Mouse (Mus musculus): ENCODE measurements around the gene Pheta1. TPM values are rescaled to one million over a fixed set of nuclear protein-coding genes. Genes with fewer than 3 reads are reported as not detected.

The Pheta1 gene
- total RNA-seq, 2 experiments from 2014 or later, result 10.3 to 12.6 TPM

- intact Hi-C loops (cut with DNase I), result no loop called here
- no peak for DNase-seq (ENCODE audit: low spot score in 2 of 2)
These were observed 22.0 kb downstream of the Pheta1 start for GRCm38 (mm10) chr5:121870832-121871231.

DNA sequence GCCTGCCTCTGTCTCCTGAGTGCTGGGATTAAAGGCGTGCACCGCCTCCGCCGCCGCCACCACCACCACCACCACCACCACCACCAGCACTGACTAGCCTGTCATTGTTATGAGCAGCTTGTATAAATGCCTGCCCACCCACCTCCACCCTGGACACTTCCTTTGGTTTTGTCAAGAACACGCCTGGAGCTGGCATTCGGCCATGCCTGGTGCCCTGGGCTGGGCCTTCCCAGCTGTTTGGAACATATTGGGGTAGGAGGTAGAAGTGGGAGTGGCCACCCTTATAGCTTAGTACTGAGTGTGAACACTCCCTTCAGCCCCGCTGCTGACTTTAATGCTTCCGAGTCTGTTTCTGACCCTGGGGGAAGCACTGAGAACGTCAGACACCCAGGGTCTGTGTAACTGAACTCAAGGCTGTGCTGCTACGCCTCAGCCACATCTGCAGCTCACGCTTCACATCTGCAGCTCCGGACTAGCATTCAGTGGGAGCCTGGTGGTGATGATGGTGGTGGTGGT lies 22.8 kb downstream of the Pheta1 start:
- intact Hi-C loops (cut with DNase I), result loop anchor here (1.0 to 2.0 kb wide), 2 partner anchors 188 to 217 kb away; no protein-coding TSS in a partner anchor
- no peak for DNase-seq (ENCODE audit: low spot score in 2 of 2)

DNA sequence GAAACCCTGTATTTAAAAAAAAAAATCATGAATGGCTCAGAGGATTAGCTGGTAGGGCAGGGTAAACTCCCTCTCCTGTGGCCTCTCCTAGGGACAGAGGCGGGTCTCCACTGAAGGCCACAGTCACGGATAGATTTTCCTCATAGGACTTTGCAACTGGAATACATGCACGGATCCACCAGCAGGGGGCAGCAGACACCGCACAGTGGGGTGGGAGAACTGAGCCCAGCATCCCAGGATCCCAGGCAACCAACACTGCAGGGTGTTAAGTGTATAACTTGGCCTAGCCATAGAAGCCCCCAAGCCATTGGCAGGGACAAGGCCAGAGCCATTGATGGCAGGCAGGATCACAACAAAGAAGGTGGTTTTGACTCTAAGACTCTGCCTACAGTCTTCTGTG lies 23.4 kb downstream of the Pheta1 start:
- intact Hi-C loops (cut with DNase I), result loop anchor here (1.0 to 2.0 kb wide), 2 partner anchors 187 to 217 kb away; no protein-coding TSS in a partner anchor
- peak; percentile 77 to 86 for DNase-seq (ENCODE audit: low spot score in 2 of 2)

GRCm38 (mm10) chr5:121875041-121875440 lies 26.3 kb downstream of the Pheta1 start:
- no peak for DNase-seq (ENCODE audit: low spot score in 2 of 2)
- intact Hi-C loops (cut with DNase I), result no loop called here

GRCm38 (mm10) chr5:121876901-121877300 lies 28.1 kb downstream of the Pheta1 start:
- DNase-seq (ENCODE audit: low spot score in 2 of 2), result no peak
- intact Hi-C loops (cut with DNase I), result no loop called here

DNA sequence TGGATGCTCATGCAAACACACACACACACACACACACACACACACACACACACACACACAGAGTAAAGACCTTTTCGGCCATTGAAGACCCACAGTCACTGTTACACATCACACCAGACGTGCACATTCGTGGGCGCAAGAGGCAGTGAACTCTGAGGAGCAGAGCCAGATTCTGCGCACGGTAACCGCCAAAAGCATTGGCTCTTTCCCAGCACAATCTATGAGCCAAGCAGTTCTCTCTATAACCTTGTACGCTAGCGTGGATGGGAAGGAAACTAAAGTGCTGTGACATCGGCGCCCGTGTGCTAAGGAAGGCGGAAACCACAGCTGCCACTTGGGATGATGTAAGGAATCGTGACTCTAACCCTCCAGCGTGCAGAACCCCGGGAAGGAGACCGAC lies 29.9 kb downstream of the Pheta1 start:
- intact Hi-C loops (cut with DNase I), result no loop called here
- DNase-seq (ENCODE audit: low spot score in 2 of 2), result no peak

- DNase-seq (ENCODE audit: low spot score in 2 of 2), result peak; percentile 45
- intact Hi-C loops (cut with DNase I), result no loop called here
These were observed 30.4 kb downstream of the Pheta1 start for GRCm38 (mm10) chr5:121879211-121879610.

DNA sequence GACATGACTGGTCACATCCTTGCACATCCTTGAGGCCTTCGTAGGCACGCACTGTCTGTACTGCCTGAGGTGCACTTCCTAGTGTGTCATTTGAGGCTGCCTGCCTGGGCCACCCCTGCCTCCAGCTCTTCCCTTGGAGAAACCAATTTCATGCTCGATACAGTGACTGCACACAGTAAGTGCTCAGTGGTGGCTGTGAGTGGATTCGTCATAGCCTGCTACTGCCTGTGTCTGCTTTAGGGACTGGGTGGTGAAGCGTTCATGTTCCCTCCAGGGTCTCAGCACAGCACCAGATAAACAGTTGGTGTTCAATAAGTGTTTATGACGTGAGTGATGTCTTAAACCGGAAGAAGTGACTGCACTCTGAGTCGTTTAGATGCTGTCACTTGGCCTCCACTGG lies 34.6 kb downstream of the Pheta1 start:
- DNase-seq (ENCODE audit: low spot score in 2 of 2), result no peak
- intact Hi-C loops (cut with DNase I), result no loop called here

DNA sequence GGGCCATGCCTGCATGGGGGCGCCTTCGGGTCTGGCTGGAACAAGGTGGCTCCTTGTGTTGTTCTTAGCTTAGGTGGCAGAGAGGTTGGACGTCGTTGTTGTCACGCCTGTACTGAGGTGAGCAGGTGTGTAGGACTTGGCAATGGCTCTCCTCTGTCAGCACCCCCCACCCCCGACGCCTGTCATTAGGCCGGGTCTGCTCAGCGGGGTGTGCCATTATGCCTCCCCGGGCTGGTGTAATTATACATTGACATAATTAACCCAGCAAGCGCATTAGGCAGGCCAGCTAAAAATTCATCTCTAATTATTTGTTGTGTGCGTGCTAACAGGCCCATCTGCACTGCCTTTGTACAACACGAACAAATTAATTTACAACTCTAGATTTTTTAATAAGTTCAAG lies 40.6 kb downstream of the Pheta1 start:
- no peak for DNase-seq (ENCODE audit: low spot score in 2 of 2)
- intact Hi-C loops (cut with DNase I), result no loop called here

DNA sequence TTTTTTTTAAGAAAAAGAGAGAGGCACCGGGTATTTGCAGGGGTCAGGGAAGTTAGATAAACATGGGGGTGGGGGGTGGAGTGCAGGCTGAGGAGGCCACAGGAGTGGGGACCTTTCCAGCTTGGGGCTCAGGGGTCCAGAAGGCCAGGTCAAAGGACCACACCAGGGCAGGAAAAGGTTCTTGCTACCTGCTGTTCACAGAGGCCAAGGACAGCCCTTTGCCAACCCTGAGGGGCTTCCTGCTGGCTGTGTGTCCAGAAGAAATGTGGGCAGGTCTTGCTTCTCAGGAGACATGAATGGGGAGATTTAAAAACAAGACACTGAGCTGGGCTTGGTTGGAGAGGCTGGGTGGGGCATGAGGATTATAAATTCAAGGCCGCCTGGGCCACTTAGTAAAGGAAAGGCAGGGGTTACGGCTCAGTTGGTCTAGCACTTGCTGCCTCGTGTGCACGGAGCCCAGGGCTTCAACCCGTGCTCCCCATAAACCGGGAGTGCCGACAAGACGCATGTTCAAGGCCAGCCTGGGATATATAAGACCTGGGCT lies 41.1 kb downstream of the Pheta1 start:
- intact Hi-C loops (cut with DNase I), result loop anchor here (5.0 kb wide), 2 partner anchors 172 to 197 kb away; no protein-coding TSS in a partner anchor

GRCm38 (mm10) chr5:121890925-121891324 lies 42.1 kb downstream of the Pheta1 start:
- intact Hi-C loops (cut with DNase I), result loop anchor here (5.0 kb wide), 2 partner anchors 171 to 196 kb away; no protein-coding TSS in a partner anchor
- DNase-seq (ENCODE audit: low spot score in 2 of 2), result no peak

More for the DNA sequence above, 41.1 kb downstream of the Pheta1 start:
- DNase-seq (ENCODE audit: low spot score in 2 of 2), result no peak

DNA sequence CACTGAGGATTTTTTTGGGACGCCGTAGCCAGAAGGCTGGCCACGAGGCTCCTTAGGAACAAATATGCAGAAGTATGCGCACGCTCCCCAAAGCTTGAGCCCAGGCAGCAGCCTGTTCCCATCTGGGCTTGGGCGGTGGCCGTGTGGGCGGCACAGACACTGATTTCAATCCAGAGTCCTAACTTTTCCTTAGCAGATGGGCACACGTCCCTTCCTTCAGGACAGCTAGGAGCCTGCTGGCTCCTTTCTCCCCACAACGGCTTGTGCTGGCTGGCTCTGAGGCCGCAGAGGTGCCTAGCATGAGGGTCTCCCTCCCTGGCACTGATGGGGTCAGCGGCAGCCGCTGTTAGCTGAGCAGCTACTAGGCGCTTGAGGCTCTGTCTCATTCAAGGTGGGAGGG lies 43.5 kb downstream of the Pheta1 start:
- peak; percentile 85 to 92 for DNase-seq (ENCODE audit: low spot score in 2 of 2)
- intact Hi-C loops (cut with DNase I), result loop anchor here (5.0 kb wide), 2 partner anchors 170 to 195 kb away; no protein-coding TSS in a partner anchor

DNA sequence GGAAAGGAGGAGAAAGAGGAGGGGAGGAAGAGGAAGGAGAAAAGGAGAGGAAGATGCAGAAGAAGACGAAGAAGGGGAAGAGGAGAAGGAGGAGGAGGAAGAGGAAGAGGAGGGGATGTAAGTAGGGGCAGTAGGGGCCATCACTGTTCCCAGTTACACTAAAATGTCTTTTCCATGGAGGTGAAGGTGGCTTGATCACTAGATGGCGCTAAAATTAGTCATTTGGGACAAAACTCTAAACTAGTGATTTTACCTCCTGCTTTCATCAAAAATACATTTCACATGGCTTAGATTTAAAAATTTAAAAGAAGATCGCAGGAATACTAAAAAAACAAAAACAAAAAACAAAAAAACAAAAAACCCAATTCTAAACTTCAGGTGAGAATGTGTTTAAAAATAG lies 44.8 kb downstream of the Pheta1 start:
- peak in 1 of 2 experiments; percentile 55 for DNase-seq (ENCODE audit: low spot score in 2 of 2)
- intact Hi-C loops (cut with DNase I), result loop anchor here (5.0 kb wide), 2 partner anchors 169 to 194 kb away; no protein-coding TSS in a partner anchor

- intact Hi-C loops (cut with DNase I), result loop anchor here (5.0 kb wide), 2 partner anchors 168 to 193 kb away; no protein-coding TSS in a partner anchor
These were observed 45.9 kb downstream of the Pheta1 start for GRCm38 (mm10) chr5:121894647-121895046.

DNA sequence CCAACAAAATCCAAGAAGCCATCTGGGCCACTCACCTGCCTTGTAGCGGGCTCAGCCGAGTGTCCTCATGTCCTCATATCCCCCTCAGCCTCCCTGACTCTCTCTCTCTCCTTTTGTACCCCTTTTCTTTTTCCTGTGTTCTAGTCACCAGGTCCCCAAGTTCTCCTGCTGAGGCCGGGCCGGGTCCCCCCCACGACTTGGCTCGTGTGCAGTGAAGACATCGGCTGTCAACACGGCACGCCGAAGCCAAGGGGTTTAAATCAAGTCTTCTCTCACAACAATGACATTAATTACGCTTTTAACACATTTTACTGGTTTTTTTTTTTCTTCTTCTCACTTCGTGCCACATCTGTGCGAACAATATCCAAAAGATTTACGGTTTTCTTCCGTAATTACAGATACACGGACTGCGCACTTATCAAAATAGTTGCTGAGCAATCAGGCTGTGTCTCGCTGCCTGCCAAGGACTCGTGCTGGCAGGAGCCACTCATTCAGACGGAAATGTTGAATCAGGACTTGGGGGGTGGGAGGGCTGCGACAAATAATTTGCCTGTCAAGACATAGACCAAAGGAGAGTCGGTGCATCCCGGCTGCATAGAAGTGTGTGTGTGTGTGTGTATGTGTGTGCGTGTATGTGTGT lies 46.5 kb downstream of the Pheta1 start:
- no peak for DNase-seq (ENCODE audit: low spot score in 2 of 2)
- intact Hi-C loops (cut with DNase I), result no loop called here

More at GRCm38 (mm10) chr5:121894647-121895046, 45.9 kb downstream of the Pheta1 start:
- DNase-seq (ENCODE audit: low spot score in 2 of 2), result no peak

DNA sequence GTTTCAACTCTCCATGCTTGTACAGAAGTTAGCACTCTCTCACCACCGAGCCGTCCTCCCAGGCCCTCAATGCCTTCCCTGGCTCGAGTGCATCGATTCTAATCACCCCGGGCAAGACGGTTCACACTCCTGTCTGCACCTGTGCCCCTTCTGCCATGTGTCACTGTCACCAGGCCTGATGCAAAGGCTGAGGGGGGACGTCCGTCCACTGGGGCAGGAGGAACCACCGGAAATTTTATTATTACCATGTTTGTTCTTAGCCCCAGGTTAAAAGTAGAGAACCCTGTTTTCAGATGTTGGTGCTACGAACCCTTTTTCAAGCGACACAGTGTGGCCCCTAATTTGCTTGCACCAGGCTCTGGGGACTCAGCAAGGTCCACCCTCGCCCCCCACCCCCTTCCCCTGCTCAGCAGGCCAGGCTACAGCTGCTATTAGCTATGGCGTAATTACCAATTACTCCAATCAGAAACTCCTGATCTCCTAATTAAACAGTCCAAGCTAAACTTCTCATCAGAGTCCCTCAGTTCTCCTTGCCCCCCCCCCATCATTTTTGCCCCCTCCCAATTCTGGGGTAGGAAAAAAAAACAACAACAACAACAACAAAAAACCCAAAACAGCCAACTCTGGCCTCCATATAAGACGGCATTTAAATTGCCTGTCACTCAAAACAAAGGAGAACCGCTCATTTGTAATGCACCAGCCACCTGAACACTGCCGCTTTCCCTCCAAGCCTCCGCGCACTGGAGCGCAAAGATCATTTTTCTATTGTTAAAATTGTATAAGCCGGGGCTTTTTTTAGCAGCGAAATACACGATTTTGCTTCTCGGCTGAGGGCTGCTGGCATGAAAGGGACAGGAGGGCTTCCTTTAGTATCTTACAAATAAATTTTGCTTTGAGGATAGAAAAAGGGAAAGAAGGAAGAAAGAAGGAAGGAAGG lies 54.3 kb downstream of the Pheta1 start:
- intact Hi-C loops (cut with DNase I), result no loop called here
- no peak for DNase-seq (ENCODE audit: low spot score in 2 of 2)
